Mouse (Mus musculus): ENCODE measurements around the gene Kctd7. TPM values are rescaled to one million over a fixed set of nuclear protein-coding genes. Genes with fewer than 3 reads are reported as not detected.

Gene Kctd7
- polyA plus RNA-seq, 1 experiment, result 4.5 TPM

GRCm38 (mm10) chr5:130149726-130150310 lies 5.2 kb downstream of the Kctd7 start:
- H3K4me2 ChIP-seq (ENCODE audit: low read depth), result no peak overlapping the region
- H3K4me3 ChIP-seq, result no peak overlapping the region
- H3K79me2 ChIP-seq (ENCODE audit: control insufficient read depth, insufficient read depth), result no peaks in the 10 kb centered on the region
- H3ac ChIP-seq (ENCODE audit: control insufficient read depth, insufficient read length), result no peak overlapping the region
- TF ChIP-seq TCF3 (IDR thresholded peaks at IDR 0.05; ENCODE audit: insufficient read length, low read depth) (no peak), MYOG (IDR thresholded peaks at IDR 0.05; ENCODE audit: control insufficient read depth in 1 of 3, insufficient read depth in 1 of 3, insufficient read length in 2 of 3, low read depth in 2 of 3) (no peak), E2F4 (IDR thresholded peaks at IDR 0.05; ENCODE audit: insufficient read depth) (no peak), MYOD1 (IDR thresholded peaks at IDR 0.05; ENCODE audit: control insufficient read depth in 1 of 3, insufficient read length in 2 of 3, low read depth in 2 of 3) (no peak), POLR2A (IDR thresholded peaks at IDR 0.05; ENCODE audit: insufficient read length, low read depth) (no peak), MAX (IDR thresholded peaks at IDR 0.05; ENCODE audit: low read depth) (no peak), SRF (IDR thresholded peaks at IDR 0.05; ENCODE audit: control insufficient read depth, insufficient read length, low read depth) (no peak), TCF12 (IDR thresholded peaks at IDR 0.05; ENCODE audit: insufficient read depth, poor library complexity, severe bottlenecking) (no peak), POLR2AphosphoS2 (IDR thresholded peaks at IDR 0.05; ENCODE audit: insufficient read length, low read depth) (no peak), REST (IDR thresholded peaks at IDR 0.05; ENCODE audit: insufficient read depth, insufficient read length) (no peak), CEBPB (IDR thresholded peaks at IDR 0.05; ENCODE audit: insufficient read depth, poor library complexity, severe bottlenecking) (no peak), USF1 (IDR thresholded peaks at IDR 0.05; ENCODE audit: low read depth) (no peak)
- H3K27me3 ChIP-seq (ENCODE audit: control insufficient read depth, insufficient read depth, insufficient read length), result no peaks in the 10 kb centered on the region
- H3K36me3 ChIP-seq (ENCODE audit: control insufficient read depth, insufficient read depth), result no peaks in the 10 kb centered on the region

- H3K4me3 ChIP-seq, result no peak overlapping the region
- H3K27me3 ChIP-seq (ENCODE audit: control insufficient read depth, insufficient read depth, insufficient read length), result no peaks in the 10 kb centered on the region
- no peaks in the 10 kb centered on the region for H3K36me3 ChIP-seq (ENCODE audit: control insufficient read depth, insufficient read depth)
- H3ac ChIP-seq (ENCODE audit: control insufficient read depth, insufficient read length), result no peak overlapping the region
- TF ChIP-seq MAX (IDR thresholded peaks at IDR 0.05; ENCODE audit: low read depth), result no peak
- no peaks in the 10 kb centered on the region for H3K79me2 ChIP-seq (ENCODE audit: control insufficient read depth, insufficient read depth)
- no peak overlapping the region for H3K4me2 ChIP-seq (ENCODE audit: low read depth)
Measured at GRCm38 (mm10) chr5:130154286-130154685, 9.6 kb downstream of the Kctd7 start.

GRCm38 (mm10) chr5:130158545-130158944 lies 13.9 kb downstream of the Kctd7 start:
- Histone ChIP-seq H3K27me3 (ENCODE audit: control insufficient read depth, insufficient read depth, insufficient read length) (no peaks in the 10 kb centered on the region), H3K36me3 (ENCODE audit: control insufficient read depth, insufficient read depth) (no peaks in the 10 kb centered on the region), H3ac (ENCODE audit: control insufficient read depth, insufficient read length) (no peak overlapping the region)

GRCm38 (mm10) chr5:130159761-130160201 lies 15.1 kb downstream of the Kctd7 start:
- Histone ChIP-seq H3K4me2 (ENCODE audit: low read depth) (no peak overlapping the region), H3K36me3 (ENCODE audit: control insufficient read depth, insufficient read depth) (no peaks in the 10 kb centered on the region), H3K4me3 (no peak overlapping the region), H3K79me2 (ENCODE audit: control insufficient read depth, insufficient read depth) (no peaks in the 10 kb centered on the region), H3K27me3 (ENCODE audit: control insufficient read depth, insufficient read depth, insufficient read length) (no peaks in the 10 kb centered on the region), H3ac (ENCODE audit: control insufficient read depth, insufficient read length) (no peak overlapping the region)
- TF ChIP-seq CEBPB (IDR thresholded peaks at IDR 0.05; ENCODE audit: insufficient read depth, poor library complexity, severe bottlenecking) (no peak), E2F4 (IDR thresholded peaks at IDR 0.05; ENCODE audit: insufficient read depth) (no peak), MYOG (IDR thresholded peaks at IDR 0.05; ENCODE audit: control insufficient read depth in 1 of 3, insufficient read depth in 1 of 3, insufficient read length in 2 of 3, low read depth in 2 of 3) (no peak), USF1 (IDR thresholded peaks at IDR 0.05; ENCODE audit: low read depth) (peak; percentile 3), REST (IDR thresholded peaks at IDR 0.05; ENCODE audit: insufficient read depth, insufficient read length) (no peak), POLR2A (IDR thresholded peaks at IDR 0.05; ENCODE audit: insufficient read length, low read depth) (no peak)

More at GRCm38 (mm10) chr5:130158545-130158944, 13.9 kb downstream of the Kctd7 start:
- Histone ChIP-seq H3K79me2 (ENCODE audit: control insufficient read depth, insufficient read depth) (no peaks in the 10 kb centered on the region), H3K4me3 (no peak overlapping the region), H3K4me2 (ENCODE audit: low read depth) (no peak overlapping the region)
- TF ChIP-seq TCF3 (IDR thresholded peaks at IDR 0.05; ENCODE audit: insufficient read length, low read depth) (no peak), CEBPB (IDR thresholded peaks at IDR 0.05; ENCODE audit: insufficient read depth, poor library complexity, severe bottlenecking) (no peak), MAX (IDR thresholded peaks at IDR 0.05; ENCODE audit: low read depth) (no peak), TCF12 (IDR thresholded peaks at IDR 0.05; ENCODE audit: insufficient read depth, poor library complexity, severe bottlenecking) (no peak), MYOD1 (IDR thresholded peaks at IDR 0.05; ENCODE audit: control insufficient read depth in 1 of 3, insufficient read length in 2 of 3, low read depth in 2 of 3) (no peak), POLR2A (IDR thresholded peaks at IDR 0.05; ENCODE audit: insufficient read length, low read depth) (no peak), MYOG (IDR thresholded peaks at IDR 0.05; ENCODE audit: control insufficient read depth in 1 of 3, insufficient read depth in 1 of 3, insufficient read length in 2 of 3, low read depth in 2 of 3) (no peak), USF1 (IDR thresholded peaks at IDR 0.05; ENCODE audit: low read depth) (no peak), SRF (IDR thresholded peaks at IDR 0.05; ENCODE audit: control insufficient read depth, insufficient read length, low read depth) (no peak), E2F4 (IDR thresholded peaks at IDR 0.05; ENCODE audit: insufficient read depth) (no peak), POLR2AphosphoS2 (IDR thresholded peaks at IDR 0.05; ENCODE audit: insufficient read length, low read depth) (no peak), REST (IDR thresholded peaks at IDR 0.05; ENCODE audit: insufficient read depth, insufficient read length) (no peak)

- Histone ChIP-seq H3K79me2 (ENCODE audit: control insufficient read depth, insufficient read depth) (no peaks in the 10 kb centered on the region), H3K4me3 (no peak overlapping the region), H3K4me2 (ENCODE audit: low read depth) (no peak overlapping the region), H3ac (ENCODE audit: control insufficient read depth, insufficient read length) (no peak overlapping the region), H3K36me3 (ENCODE audit: control insufficient read depth, insufficient read depth) (no peaks in the 10 kb centered on the region), H3K27me3 (ENCODE audit: control insufficient read depth, insufficient read depth, insufficient read length) (no peaks in the 10 kb centered on the region)
- TF ChIP-seq MYOG (IDR thresholded peaks at IDR 0.05; ENCODE audit: control insufficient read depth in 1 of 3, insufficient read depth in 1 of 3, insufficient read length in 2 of 3, low read depth in 2 of 3), result no peak
- TF ChIP-seq SRF (IDR thresholded peaks at IDR 0.05; ENCODE audit: control insufficient read depth, insufficient read length, low read depth), result no peak
- TF ChIP-seq POLR2A (IDR thresholded peaks at IDR 0.05; ENCODE audit: insufficient read length, low read depth), result no peak
- TF ChIP-seq MAX (IDR thresholded peaks at IDR 0.05; ENCODE audit: low read depth), result no peak
- TF ChIP-seq TCF12 (IDR thresholded peaks at IDR 0.05; ENCODE audit: insufficient read depth, poor library complexity, severe bottlenecking), result no peak
Measured at GRCm38 (mm10) chr5:130163670-130164069, 19.0 kb downstream of the Kctd7 start.
